Mouse (Mus musculus): Measurements from ENCODE around the gene Tmem106c. TPM values are rescaled to one million over a fixed set of nuclear protein-coding genes. Genes with fewer than 3 reads are reported as not detected.

Gene Tmem106c
- polyA plus RNA-seq, 1 experiment from 2014 or later, result 14.4 TPM

GRCm38 (mm10) chr15:97963329-97963988, 541 bp upstream of the Tmem106c start:
- H3K36me3 ChIP-seq (ENCODE audit: control insufficient read depth, insufficient read depth), result no peaks in the 10 kb centered on the region
- H3K4me2 ChIP-seq (ENCODE audit: low read depth, low read length), result peak overlapping the region; percentile 71
- peak overlapping the region; percentile 69 for H3K4me3 ChIP-seq (ENCODE audit: low read depth, low read length)
- no peak overlapping the region for H3K27ac ChIP-seq (ENCODE audit: low read length)
- H3K27me3 ChIP-seq (ENCODE audit: control insufficient read depth, insufficient read depth, low read depth, low read length), result no peaks in the 10 kb centered on the region
- no peaks in the 10 kb centered on the region for H3K9me3 ChIP-seq (replicated peaks; ENCODE audit: control insufficient read depth, low read length)
- peak overlapping the region; percentile 73 for H3K9ac ChIP-seq (ENCODE audit: low read depth, low read length)
- H3K4me1 ChIP-seq (ENCODE audit: control insufficient read depth, low read depth, low read length), result peaks cover 6% of the 10 kb centered on the region
- no peak for ATAC-seq (ENCODE audit: low read depth)
- 7% methylated on average over 13 of the region's 13 CpGs for WGBS (ENCODE audit: insufficient replicate concordance)

DNA sequence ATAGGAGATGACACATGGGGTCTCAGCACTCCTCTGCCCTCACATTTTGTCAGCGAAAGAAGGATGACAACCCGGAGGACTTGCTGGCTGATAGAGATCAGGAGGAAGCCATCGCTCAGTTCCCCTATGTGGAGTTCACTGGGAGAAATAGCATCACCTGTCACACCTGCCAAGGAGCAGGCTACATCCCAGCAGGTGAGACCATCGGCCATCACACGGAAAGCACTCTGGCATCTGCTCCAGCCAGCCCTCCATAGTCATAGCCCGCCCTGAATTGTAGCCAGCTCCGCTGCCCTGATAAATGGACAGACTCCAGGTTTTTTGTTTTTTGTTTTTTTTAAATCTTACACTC, 812 bp downstream of the Tmem106c start:
- H3K9ac ChIP-seq (ENCODE audit: low read depth, low read length), result 0 out of 2 replicates have a peak overlapping the region, but pooled peaks have one; percentile 73
- no peaks in the 10 kb centered on the region for H3K36me3 ChIP-seq (ENCODE audit: control insufficient read depth, insufficient read depth)
- no peak overlapping the region for H3K27ac ChIP-seq (ENCODE audit: low read length)
- peaks cover 6% of the 10 kb centered on the region for H3K4me1 ChIP-seq (ENCODE audit: control insufficient read depth, low read depth, low read length)
- peak overlapping the region; percentile 71 for H3K4me2 ChIP-seq (ENCODE audit: low read depth, low read length)
- no peaks in the 10 kb centered on the region for H3K27me3 ChIP-seq (ENCODE audit: control insufficient read depth, insufficient read depth, low read depth, low read length)
- H3K9me3 ChIP-seq (replicated peaks; ENCODE audit: control insufficient read depth, low read length), result no peaks in the 10 kb centered on the region
- 41% methylated on average over 7 of the region's 7 CpGs for WGBS (ENCODE audit: insufficient replicate concordance)
- no peak for ATAC-seq (ENCODE audit: low read depth)
- H3K4me3 ChIP-seq (ENCODE audit: low read depth, low read length), result peak overlapping the region; percentile 69

GRCm38 (mm10) chr15:97965311-97966045, 1.5 kb downstream of the Tmem106c start:
- Histone ChIP-seq H3K36me3 (ENCODE audit: control insufficient read depth, insufficient read depth) (no peaks in the 10 kb centered on the region), H3K4me3 (ENCODE audit: low read depth, low read length) (no peak overlapping the region), H3K9ac (ENCODE audit: low read depth, low read length) (no peak overlapping the region), H3K27me3 (ENCODE audit: control insufficient read depth, insufficient read depth, low read depth, low read length) (no peaks in the 10 kb centered on the region), H3K9me3 (replicated peaks; ENCODE audit: control insufficient read depth, low read length) (no peaks in the 10 kb centered on the region), H3K4me1 (ENCODE audit: control insufficient read depth, low read depth, low read length) (peaks cover 6% of the 10 kb centered on the region), H3K27ac (ENCODE audit: low read length) (no peak overlapping the region), H3K4me2 (ENCODE audit: low read depth, low read length) (no peak overlapping the region)
- no peak for ATAC-seq (ENCODE audit: low read depth)
- WGBS (ENCODE audit: insufficient replicate concordance), result 64% methylated on average over 17 of the region's 17 CpGs

- H3K4me3 ChIP-seq (ENCODE audit: low read depth, low read length), result no peak overlapping the region
- H3K9ac ChIP-seq (ENCODE audit: low read depth, low read length), result no peak overlapping the region
- no peak for ATAC-seq (ENCODE audit: low read depth)
- no peaks in the 10 kb centered on the region for H3K27me3 ChIP-seq (ENCODE audit: control insufficient read depth, insufficient read depth, low read depth, low read length)
- no peak overlapping the region for H3K4me2 ChIP-seq (ENCODE audit: low read depth, low read length)
- WGBS (ENCODE audit: insufficient replicate concordance), result 46% methylated on average over 6 of the region's 6 CpGs
- H3K4me1 ChIP-seq (ENCODE audit: control insufficient read depth, low read depth, low read length), result no peaks in the 10 kb centered on the region
- H3K9me3 ChIP-seq (replicated peaks; ENCODE audit: control insufficient read depth, low read length), result no peaks in the 10 kb centered on the region
- H3K36me3 ChIP-seq (ENCODE audit: control insufficient read depth, insufficient read depth), result no peaks in the 10 kb centered on the region
- no peak overlapping the region for H3K27ac ChIP-seq (ENCODE audit: low read length)
Measured at GRCm38 (mm10) chr15:97970299-97970698, 6.3 kb downstream of the Tmem106c start.

- H3K27ac ChIP-seq (ENCODE audit: low read length), result no peak overlapping the region
- H3K36me3 ChIP-seq (ENCODE audit: control insufficient read depth, insufficient read depth), result no peaks in the 10 kb centered on the region
- no peak overlapping the region for H3K4me2 ChIP-seq (ENCODE audit: low read depth, low read length)
- no peak overlapping the region for H3K4me3 ChIP-seq (ENCODE audit: low read depth, low read length)
- no peaks in the 10 kb centered on the region for H3K9me3 ChIP-seq (replicated peaks; ENCODE audit: control insufficient read depth, low read length)
- ATAC-seq (ENCODE audit: low read depth), result no peak
- 70% methylated on average over 6 of the region's 6 CpGs for WGBS (ENCODE audit: insufficient replicate concordance)
- no peak overlapping the region for H3K9ac ChIP-seq (ENCODE audit: low read depth, low read length)
- no peaks in the 10 kb centered on the region for H3K4me1 ChIP-seq (ENCODE audit: control insufficient read depth, low read depth, low read length)
- H3K27me3 ChIP-seq (ENCODE audit: control insufficient read depth, insufficient read depth, low read depth, low read length), result no peaks in the 10 kb centered on the region
Measured at GRCm38 (mm10) chr15:97972580-97972979, 8.6 kb downstream of the Tmem106c start.

GRCm38 (mm10) chr15:97973248-97974005, 9.4 kb downstream of the Tmem106c start:
- H3K27ac ChIP-seq (ENCODE audit: low read length), result no peak overlapping the region
- 53% methylated on average over 11 of the region's 11 CpGs for WGBS (ENCODE audit: insufficient replicate concordance)
- no peaks in the 10 kb centered on the region for H3K36me3 ChIP-seq (ENCODE audit: control insufficient read depth, insufficient read depth)

GRCm38 (mm10) chr15:97981560-97981959, 17.6 kb downstream of the Tmem106c start:
- Histone ChIP-seq H3K27ac (ENCODE audit: low read length) (no peak overlapping the region), H3K4me1 (ENCODE audit: control insufficient read depth, low read depth, low read length) (no peaks in the 10 kb centered on the region), H3K9ac (ENCODE audit: low read depth, low read length) (no peak overlapping the region), H3K27me3 (ENCODE audit: control insufficient read depth, insufficient read depth, low read depth, low read length) (no peaks in the 10 kb centered on the region), H3K4me3 (ENCODE audit: low read depth, low read length) (no peak overlapping the region), H3K9me3 (replicated peaks; ENCODE audit: control insufficient read depth, low read length) (no peaks in the 10 kb centered on the region), H3K36me3 (ENCODE audit: control insufficient read depth, insufficient read depth) (no peaks in the 10 kb centered on the region), H3K4me2 (ENCODE audit: low read depth, low read length) (no peak overlapping the region)
- no peak for ATAC-seq (ENCODE audit: low read depth)
- WGBS (ENCODE audit: insufficient replicate concordance), result 72% methylated on average over 6 of the region's 6 CpGs

More at GRCm38 (mm10) chr15:97973248-97974005, 9.4 kb downstream of the Tmem106c start:
- Histone ChIP-seq H3K4me3 (ENCODE audit: low read depth, low read length) (no peak overlapping the region), H3K27me3 (ENCODE audit: control insufficient read depth, insufficient read depth, low read depth, low read length) (no peaks in the 10 kb centered on the region), H3K9ac (ENCODE audit: low read depth, low read length) (no peak overlapping the region), H3K9me3 (replicated peaks; ENCODE audit: control insufficient read depth, low read length) (no peaks in the 10 kb centered on the region), H3K4me2 (ENCODE audit: low read depth, low read length) (no peak overlapping the region), H3K4me1 (ENCODE audit: control insufficient read depth, low read depth, low read length) (no peaks in the 10 kb centered on the region)
- no peak for ATAC-seq (ENCODE audit: low read depth)

DNA sequence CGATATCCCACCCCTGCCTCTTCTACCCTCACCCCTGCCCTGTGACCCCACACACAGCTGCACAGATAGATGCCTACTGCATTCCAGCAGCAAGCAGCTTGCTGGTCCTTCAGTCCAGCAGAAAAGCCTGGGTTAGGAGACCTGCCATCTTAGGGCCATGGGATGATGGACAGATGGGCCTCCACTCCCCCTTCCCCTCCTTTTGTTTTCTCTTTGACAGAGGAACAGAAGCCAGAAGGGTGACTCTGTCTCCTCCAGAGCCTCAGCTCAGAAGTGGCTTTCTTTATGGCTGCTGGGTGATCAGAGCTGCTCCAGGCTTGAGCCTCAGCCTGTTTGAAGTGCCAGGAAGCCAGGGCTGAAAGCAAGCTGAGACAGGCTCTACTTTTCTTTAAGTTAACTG, 25.5 kb downstream of the Tmem106c start:
- Histone ChIP-seq H3K9me3 (replicated peaks; ENCODE audit: control insufficient read depth, low read length) (no peaks in the 10 kb centered on the region), H3K4me1 (ENCODE audit: control insufficient read depth, low read depth, low read length) (peaks cover 4% of the 10 kb centered on the region), H3K4me2 (ENCODE audit: low read depth, low read length) (no peak overlapping the region), H3K36me3 (ENCODE audit: control insufficient read depth, insufficient read depth) (no peaks in the 10 kb centered on the region), H3K4me3 (ENCODE audit: low read depth, low read length) (no peak overlapping the region), H3K9ac (ENCODE audit: low read depth, low read length) (no peak overlapping the region), H3K27ac (ENCODE audit: low read length) (no peak overlapping the region), H3K27me3 (ENCODE audit: control insufficient read depth, insufficient read depth, low read depth, low read length) (peaks cover 3% of the 10 kb centered on the region; the same call in 1 of the 2 replicates)
- WGBS (ENCODE audit: insufficient replicate concordance), result 65% methylated on average over 1 of the region's 1 CpGs
- no peak for ATAC-seq (ENCODE audit: low read depth)

DNA sequence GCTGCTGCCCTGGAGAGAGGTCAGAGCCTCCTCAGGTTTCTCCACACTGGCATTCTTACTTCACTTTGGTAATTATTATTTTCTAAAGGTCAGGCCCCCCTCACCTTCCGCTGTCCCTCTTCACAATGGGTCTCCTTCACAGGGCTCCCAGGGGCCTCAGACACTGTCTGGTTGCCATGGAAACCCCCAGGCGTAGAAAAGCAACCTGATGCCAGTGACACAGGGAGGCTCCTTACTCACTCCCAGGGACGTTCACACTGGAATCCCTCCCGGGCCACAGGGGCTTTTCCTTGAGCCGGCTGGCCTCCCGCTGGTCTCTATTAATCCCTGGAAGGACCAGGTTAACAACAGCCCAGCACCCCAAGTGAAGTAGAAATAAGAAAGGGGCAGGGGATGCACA, 26.1 kb downstream of the Tmem106c start:
- Histone ChIP-seq H3K9me3 (replicated peaks; ENCODE audit: control insufficient read depth, low read length) (no peaks in the 10 kb centered on the region), H3K4me2 (ENCODE audit: low read depth, low read length) (no peak overlapping the region), H3K27me3 (ENCODE audit: control insufficient read depth, insufficient read depth, low read depth, low read length) (peaks cover 3% of the 10 kb centered on the region; the same call in 1 of the 2 replicates), H3K27ac (ENCODE audit: low read length) (no peak overlapping the region), H3K4me1 (ENCODE audit: control insufficient read depth, low read depth, low read length) (peaks cover 4% of the 10 kb centered on the region), H3K36me3 (ENCODE audit: control insufficient read depth, insufficient read depth) (no peaks in the 10 kb centered on the region), H3K4me3 (ENCODE audit: low read depth, low read length) (no peak overlapping the region), H3K9ac (ENCODE audit: low read depth, low read length) (no peak overlapping the region)
- ATAC-seq (ENCODE audit: low read depth), result no peak
- WGBS (ENCODE audit: insufficient replicate concordance), result 15% methylated on average over 6 of the region's 6 CpGs
